Mouse (Mus musculus) frontal cortex, postnatal 14 days (tissue): ENCODE results near the gene Cyp2g1.
"Not testable (repeated sequence)": the region's sequence is repeated elsewhere in the genome, so short reads cannot be mapped to it uniquely, and the experiment has no call there.

Experiments
- DNase-seq, 2 experiments: peaks; one replicate each; pipeline ENCODE4 v3.0.0; 2022; ENCODE audit warnings: low spot score in 2 of 2

Cyp2g1 gene

GRCm38 (mm10) chr7:26808592-26808991 is at the start of gene Cyp2g1:
Gene Cyp2g1 (plus strand): TSS chr7:26808892.
- DNase-seq = no peak

DNA sequence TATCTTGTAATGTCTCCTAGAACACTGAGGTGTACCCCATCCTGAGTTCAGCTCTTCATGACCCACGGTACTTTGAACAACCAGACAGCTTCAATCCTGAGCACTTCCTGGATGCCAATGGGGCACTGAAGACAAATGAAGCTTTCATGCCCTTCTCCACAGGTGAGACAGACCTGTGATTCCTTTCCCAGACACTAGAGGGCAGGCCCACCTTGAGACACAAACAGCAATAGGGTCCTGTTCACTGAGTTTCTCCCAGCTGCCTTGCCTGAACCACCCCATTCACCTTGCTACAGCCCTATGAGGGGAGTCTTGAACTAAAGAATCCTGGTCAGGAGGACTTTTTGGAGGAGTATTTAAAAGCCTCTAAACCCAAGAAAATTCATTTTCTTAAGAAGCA is 41.6 kb upstream of the Cyp2g1 start:
- no peak for DNase-seq

DNA sequence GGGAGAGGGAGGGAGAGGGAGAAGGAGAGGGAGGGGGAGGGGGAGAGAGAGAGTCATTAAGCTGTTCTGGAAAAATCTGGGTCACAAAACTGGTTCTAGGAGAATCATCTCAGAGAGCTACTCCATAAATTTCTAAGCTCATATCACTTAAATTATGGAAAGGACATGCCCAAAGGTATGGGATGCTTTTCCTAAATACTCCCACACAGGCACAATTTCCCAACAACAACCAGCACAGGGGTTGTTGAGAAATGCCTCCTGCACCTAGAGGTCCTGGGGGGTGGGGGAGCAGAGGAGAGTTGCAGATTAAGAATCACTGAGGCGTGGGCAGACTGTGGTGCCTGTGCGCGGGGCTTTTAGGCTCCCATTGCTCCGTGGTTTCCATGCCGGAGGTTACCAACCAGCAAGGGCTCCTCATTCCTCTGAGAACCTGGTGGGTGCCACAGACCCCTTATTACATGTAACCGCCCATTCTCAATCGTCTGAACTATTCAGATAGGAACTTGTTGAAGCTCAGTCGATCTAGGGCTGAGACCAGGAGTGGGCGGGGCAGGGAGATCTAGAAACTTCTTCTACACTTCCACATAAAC is 38.7 kb upstream of the Cyp2g1 start:
- no peak for DNase-seq

- DNase-seq = no peak
Observed at GRCm38 (mm10) chr7:26772866-26773586, 35.7 kb upstream of the Cyp2g1 start.

DNA sequence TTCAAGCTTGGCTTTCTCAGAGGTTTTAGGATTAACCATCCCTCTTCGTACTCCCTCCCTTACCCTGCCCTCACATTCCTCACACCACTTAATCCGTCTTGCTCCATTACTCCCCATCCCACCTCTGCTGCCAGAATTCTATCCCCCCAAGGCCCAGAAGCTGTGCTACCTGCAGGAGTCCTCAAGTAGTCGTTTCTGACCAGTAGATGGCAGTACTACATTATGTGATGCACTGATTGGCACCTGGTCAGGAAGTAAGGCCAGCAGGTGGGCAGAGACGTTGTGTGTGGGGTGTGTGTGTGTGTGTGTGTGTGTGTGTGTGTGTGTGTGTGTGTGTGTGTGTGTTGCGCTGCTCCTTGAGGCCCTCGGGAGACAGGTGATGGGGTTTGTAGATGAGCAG is 32.8 kb upstream of the Cyp2g1 start:
- DNase-seq = no peak

GRCm38 (mm10) chr7:26777806-26778205 is 30.9 kb upstream of the Cyp2g1 start:
- DNase-seq = no peak

GRCm38 (mm10) chr7:26778474-26778873 is 30.2 kb upstream of the Cyp2g1 start:
- peak; percentile 8 to 28 for DNase-seq

DNA sequence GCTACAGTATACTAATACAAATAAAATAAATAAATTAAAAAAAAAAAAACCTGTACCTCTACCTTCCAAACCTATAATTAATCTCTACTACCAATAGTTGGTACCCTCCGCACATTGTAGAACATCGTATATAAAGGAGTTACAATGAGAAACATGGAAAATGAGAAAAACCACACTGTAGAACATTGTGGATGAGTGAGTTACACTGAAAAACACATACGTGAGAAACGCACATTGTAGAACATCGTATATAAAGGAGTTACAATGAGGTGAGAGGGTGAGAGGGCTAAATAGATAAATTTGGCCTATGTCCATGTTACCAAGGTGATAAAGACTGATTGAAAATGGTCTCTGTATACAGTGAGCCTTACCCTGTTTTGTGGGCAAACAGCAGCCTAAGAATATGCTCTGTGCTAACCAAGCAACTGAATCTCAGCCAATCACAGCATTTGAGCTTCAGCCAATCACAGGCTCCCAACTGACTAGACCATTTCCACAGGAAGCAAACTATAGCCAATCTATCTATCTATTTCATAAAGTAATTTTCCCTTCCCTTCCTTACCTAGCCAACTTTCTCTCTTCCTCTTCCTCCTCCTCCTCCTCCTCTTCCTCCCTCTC is 28.8 kb upstream of the Cyp2g1 start:
- DNase-seq = no peak

DNA sequence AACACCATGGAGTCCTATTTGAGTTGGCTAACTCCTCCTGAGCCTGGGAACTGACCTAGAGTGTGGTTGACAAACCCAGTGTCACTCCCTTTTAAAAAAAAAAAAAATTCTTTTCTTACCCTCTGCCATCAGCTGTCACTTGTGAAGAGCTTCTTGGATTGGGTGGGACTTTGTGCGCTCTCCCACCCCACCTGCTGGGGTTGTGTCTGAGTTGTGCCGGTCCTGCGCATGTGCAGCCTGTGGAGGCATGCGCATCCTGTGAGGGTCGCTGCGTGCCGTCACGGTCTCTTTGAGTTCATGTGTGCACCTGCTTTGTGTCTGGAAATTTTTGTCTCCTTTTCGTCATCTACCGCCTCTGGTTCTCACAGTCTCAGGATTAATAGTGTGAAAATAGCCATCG is 28.2 kb upstream of the Cyp2g1 start:
- peak; percentile 10 to 24 for DNase-seq

GRCm38 (mm10) chr7:26780998-26781766 is 27.5 kb upstream of the Cyp2g1 start:
- no peak for DNase-seq

DNA sequence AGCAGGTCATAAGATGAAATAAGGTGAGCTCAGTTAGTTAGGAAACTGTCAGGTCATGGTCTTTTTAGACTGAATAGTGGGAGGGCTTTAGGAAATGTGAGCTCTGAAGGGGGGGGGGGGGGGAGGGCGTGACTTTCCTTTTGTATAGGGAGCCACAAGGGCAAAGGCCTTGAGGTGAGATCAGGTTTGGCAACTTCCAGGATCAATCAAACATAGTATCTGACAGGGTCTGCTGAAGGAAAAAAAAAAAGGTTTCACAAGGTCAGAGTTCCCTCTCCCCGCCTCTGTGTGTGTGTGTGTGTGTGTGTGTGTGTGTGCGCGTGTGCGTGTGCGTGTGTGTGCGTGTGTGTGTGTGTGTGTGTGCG is 26.9 kb upstream of the Cyp2g1 start:
- no peak for DNase-seq

DNA sequence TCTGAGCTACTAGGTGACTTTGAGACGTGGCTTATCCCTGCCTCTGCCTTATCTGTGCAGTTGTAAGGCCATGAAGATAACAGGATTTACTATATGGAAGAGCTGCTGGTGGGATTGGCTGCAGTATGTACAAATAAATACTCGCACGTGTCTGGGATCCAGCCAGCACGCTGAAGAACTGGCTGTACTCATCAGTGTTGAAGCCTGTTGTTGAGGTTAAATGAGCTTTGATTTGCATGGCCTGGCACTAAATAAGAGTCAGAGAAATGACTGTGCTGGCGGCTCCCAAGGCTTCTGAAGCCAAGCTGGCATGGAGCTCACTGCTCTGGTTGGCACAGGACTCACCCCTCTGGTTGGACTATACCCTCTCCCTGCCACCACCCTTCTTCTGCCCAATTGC is 25.5 kb upstream of the Cyp2g1 start:
- DNase-seq = no peak

DNA sequence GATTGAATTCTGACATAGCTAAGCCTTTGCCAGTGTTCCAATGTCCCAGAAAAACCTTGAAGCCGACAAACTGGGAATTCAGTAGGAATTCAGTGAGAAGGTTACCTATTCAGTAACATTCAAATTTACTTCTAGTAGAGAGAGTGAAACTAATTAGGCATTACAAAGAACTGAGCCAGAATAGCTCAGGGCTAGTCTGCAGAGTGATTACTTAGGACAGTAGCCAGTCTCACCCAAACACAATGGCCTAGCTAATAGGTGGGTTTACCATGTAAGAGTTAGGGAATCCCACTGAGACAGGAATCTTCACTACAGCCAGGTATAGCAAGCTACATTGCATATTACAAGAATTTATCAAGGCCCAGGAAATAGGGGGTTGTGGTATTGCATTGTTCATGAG is 22.7 kb upstream of the Cyp2g1 start:
- DNase-seq = not testable (repeated sequence)

DNA sequence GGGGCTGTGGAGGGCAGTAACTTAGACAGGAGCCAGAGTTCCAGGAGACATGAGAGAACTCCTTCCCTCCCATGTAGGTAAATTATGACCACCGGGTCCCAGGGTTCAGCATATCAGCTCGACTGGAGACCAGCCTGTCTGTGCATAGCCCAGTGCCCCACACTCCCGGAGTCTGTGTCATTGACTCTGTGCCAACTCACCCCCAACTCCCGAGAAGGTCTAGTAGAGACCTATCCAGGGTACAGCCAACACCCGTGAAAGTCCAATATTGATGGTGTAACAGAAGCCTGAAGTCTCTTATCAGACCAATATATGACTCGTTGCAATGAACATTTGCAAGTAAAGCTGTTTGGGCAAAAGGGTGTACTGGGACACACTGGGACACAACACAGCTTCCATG is 18.7 kb upstream of the Cyp2g1 start:
- no peak for DNase-seq

DNA sequence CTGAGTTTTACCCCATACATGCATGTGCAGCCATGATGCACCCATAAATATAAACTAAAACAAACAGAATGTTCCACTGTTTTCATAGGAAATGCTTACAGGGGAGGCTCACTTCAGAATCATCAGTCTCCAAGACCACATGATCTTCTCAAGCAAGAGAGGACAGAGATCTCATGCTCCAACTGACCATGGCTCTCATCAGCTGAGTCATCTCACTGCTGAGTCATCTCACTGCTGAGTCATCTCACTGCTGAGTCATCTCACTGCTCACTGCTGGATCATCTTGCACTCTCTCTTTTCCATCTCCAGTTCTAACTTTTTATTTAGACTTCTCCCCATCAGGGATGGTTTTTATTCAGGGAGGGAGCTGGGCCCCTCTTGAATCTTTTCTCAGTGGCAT is 8.6 kb upstream of the Cyp2g1 start:
- DNase-seq = no peak

DNA sequence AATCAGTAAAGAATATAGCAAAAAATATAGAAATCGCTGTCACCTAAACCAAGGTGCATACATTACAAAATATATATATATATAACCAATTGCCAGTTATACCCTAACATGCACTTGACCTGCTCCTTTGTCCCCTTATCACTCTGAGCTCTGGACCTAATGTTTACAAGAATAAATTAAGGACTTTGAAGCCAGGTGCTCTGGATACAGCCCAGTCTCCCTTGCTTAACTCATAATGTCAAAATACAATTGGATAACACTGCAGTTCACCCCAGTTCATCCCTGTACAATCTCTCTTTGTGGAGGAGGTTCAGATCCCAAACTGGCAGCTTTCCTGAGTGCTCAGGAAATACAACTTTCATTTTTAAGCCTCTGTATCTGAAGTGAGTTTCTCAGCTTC is 7.7 kb upstream of the Cyp2g1 start:
- DNase-seq = no peak

GRCm38 (mm10) chr7:26831556-26832292 is 23.0 kb downstream of the Cyp2g1 start:
- DNase-seq = not testable (repeated sequence)

DNA sequence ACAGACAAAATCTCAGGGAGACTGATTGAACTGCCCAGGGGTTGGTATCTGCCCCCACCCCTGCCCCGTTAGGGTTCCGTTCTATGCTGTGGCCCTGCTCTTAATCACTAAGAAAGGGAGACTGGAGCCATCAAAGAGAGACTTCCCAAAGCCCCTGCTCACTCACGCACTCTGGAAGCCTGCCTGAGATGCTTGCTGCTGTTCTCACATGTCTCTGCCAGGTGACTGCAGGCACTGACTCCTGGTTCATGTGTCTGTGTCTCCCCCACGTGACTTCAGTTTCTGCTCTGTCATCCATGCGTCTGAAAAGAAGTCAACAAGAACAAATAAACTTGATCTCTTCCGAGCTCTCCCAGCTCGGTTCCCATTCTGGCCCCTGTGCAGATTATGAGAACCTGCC is 24.0 kb downstream of the Cyp2g1 start:
- DNase-seq = not testable (repeated sequence)

DNA sequence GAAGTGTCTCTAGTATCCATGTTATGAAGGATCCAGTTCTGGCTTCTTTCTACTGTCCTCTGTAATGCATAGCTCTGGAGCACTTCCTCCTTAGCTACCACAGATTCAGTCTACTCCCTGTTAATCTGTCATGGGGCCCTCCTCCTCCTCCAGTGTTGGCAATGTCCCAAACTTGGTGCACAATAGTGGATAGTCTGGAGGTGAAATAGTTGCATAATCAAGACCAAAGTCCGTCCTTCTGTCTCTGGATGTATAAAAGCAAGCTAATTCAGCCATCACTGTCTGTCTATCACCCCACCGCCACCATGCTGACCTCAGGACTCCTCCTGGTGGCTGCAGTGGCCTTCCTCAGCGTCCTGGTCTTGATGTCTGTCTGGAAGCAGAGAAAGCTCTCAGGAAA is 26.4 kb downstream of the Cyp2g1 start, which contains the start of gene Cyp2a5:
TSS of gene Cyp2a5 (plus strand) at position 247 of the 400 bp plus-strand sequence.
- DNase-seq = not testable (repeated sequence)

GRCm38 (mm10) chr7:26843400-26843799 is 34.7 kb downstream of the Cyp2g1 start:
- not testable (repeated sequence) for DNase-seq

GRCm38 (mm10) chr7:26850063-26850462 is 41.4 kb downstream of the Cyp2g1 start:
- not testable (repeated sequence) for DNase-seq
